Mouse (Mus musculus) CH12F3 (cell line): ENCODE measurements around the gene Nipsnap1.

Source experiments
- in situ Hi-C: fragments of 300-500 bp; cut with MboI; formaldehyde crosslinking; loops from 2 replicates; pipeline ENCODE4 v1.14.3; 2020; ENCODE audit warnings: low sequenced_read_pairs

The Nipsnap1 gene

DNA sequence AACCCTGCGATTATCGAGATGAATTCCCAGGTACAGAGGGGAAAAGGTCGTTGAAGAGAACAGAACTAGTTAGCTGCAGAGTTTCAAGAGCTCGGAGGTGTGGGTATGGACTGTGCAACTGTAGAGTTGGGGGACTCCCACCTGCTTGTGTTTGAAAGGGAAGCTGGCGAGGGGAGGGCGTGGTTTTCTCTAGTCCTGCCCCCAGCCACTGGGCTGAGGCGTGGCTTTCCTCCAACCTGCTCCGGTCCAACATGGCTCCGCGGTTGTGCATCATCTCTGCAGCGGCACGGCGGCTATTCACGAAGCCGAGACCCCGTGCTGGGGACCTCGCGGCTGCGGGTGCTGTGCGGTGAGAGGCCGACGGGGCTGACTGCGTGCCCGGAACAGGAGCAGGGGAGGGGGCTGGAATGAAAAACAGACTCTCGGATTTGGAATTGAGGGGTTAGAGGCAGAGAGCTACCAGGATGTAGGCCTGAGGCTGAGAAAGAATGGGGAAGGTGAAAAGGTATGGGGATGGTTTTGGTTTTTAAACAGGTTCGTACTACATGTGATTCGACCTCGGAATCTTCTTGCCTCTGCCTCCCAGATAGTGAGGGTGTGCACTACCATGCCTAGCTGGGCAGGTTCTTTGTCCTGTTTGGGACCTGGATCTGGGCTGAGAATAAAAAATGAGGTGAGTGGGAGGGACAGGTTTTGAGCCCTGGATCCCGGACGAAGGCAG lies at the start of gene Nipsnap1:
Gene Nipsnap1, plus strand, starts transcription at position 197 of the 721 bp plus-strand sequence.
- in situ Hi-C loops = no loop called here

DNA sequence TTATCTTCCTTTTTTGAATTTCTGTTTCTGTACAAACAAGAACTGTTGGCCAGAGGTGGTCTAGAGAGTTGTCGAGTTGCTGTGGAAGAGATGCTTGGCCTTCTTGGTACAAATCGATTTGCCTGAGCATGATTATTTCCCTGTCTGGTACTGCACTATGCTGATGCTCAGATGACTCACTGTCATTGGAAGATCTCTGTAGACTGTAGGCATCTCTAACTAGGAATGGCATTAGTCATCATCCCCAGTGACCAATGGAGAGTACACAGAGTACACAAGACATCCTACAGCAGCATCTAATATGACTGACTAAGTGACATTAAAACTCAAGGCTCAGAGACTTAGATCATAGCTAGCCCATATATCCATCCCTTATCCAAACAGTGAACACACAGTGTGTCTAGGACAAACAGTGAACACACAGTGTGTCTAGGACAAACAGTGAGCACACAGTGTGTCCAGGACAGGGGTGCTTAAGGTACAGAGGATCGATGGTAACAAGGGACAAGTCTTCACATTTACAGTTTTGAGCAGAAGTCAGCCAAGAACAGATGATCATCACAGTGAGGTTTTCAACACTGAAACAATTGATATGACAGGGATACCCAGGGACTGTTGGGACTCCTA lies 47.5 kb upstream of the Nipsnap1 start:
- in situ Hi-C loops = no loop called here

DNA sequence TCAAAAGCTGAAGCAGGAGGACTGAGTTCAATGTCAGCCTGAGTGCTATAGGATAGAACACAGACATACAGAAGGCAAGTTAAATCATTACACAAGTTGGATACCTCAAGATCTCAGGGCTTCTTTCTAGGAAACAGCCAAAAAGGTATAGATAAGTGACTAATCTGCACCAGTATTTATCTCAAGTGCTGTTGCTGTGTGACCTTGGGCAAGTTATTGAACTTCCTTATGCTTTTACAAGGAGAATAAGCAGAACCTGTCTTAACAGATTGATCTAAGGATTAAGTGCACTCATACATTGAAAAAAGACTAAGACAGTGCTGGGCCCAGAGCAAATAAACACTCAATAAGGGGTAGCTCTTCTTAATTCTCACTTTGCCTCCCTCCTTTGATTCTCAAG lies 46.4 kb upstream of the Nipsnap1 start:
- in situ Hi-C loops = no loop called here

DNA sequence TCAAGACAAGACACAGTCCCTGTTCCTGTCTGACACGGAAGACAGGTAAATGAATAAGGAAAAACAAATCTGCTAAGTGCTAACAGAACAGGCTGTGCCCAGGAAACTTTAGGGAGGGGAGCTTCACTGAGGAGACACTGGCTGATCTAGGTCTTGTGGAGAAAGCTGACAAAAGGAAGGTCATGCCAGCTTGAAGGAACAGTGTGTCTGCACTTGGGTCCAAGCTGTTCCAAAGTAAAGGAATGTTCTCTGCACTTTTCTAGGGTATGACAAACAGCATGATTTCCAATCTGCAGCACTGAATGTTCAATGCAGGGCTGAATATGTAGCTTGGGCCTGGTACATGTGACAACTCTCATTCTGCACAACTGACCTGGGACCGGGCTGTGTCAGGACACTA lies 45.8 kb upstream of the Nipsnap1 start:
- in situ Hi-C loops = no loop called here

DNA sequence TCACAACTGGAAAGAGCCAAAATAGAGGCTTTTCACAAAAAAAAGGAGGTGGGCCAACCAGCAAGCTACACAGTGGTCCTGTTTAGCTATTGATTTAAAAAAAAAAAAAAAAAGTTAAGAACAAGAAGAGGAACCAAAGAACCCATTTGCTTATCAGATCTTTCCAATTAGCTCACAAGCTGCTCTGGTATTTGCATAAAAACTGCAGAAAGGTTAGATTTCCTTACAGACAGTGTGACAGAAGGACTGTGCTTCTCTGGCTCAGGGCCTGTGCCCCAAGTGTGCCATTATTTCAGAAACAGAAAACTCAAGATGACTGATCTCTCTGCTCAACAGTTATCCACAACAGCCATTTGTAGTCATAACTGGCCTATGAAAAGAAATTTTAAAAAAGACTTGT lies 42.7 kb upstream of the Nipsnap1 start:
- in situ Hi-C loops = no loop called here

DNA sequence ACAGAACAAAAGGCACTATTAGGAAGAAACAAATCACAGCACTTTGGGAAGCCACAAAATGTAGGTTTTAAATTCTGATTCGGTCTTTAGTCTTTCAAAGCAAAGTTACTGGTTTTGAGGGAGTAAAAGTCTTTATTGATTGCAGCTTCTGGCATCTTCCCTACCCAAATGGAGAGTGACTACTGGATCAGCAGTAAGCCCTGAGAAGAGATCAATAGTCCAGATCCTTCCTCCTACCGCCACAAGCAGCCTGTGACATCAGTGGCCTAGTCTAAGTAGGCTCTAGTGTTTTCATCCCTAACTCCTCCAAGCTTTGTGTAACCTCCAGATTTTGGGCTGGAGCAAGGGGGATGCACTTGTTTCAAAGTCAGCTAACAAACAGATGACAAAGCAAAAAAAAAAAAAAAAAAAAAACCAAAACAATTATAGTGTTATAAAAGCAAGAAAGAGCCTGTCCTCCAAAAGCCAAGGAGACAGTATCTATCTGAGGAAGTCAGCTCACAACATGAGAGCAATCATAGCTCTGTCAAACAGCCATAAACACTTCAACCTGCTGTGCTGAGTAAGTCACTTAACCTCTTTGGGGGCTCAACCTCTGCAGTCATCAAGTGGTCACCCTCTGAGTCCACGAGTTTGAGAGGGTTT lies 40.3 kb upstream of the Nipsnap1 start:
- in situ Hi-C loops = no loop called here

DNA sequence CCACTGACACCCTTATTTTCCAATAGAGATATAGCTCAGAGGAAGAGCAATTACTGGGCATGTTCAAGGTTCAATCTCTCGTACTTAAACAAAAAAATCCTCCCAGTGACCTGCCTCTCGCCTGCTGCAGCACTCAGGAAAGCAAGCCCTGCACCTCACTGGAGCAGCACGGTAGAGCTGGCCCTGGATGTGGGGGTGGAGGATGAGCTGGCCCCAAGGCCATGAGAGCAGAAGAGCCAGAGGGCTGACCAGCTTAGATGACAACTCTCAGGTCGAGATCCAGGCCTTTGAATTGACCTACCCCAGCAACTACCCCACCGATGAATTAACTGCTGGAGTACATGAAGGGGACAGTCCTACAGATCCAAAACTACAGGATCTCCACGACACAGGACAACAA lies 38.3 kb upstream of the Nipsnap1 start:
- in situ Hi-C loops = no loop called here

DNA sequence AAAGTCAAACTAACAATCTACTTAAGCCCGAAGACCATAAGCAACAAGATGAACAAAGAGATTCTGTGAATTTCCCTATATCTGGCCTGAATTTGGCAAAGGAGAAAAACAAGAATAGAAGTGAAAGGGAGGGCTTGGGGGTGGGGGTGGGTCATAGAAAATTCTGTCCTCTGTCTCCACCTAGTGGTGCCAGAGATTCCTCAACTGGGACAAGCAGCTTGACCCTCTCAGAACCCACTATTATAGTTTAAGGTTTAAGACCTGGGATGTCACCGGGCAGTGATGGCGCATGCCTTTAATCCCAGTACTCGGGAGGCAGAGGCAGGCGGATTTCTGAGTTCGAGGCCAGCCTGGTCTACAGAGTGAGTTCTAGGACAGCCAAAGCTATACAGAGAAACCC lies 37.0 kb upstream of the Nipsnap1 start:
- in situ Hi-C loops = no loop called here

DNA sequence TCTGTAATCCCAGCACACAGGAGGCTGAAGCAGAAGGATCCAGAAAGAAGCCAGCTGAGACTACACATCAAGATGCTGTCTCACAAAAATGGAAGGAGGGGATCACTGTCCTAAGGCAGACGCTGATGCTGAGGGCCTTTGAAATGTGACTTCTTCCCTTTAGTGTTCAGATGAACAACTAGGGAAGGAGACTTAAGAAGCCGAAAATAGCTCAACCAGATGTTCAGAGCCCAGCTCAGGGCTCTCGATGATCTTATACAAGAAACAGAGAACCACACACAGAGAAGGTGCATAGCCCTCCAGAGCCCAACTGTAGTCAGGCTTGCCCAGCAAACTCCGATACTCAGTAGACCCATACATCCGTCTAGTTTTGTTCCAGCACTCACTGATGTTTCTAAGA lies 36.4 kb upstream of the Nipsnap1 start:
- in situ Hi-C loops = no loop called here

DNA sequence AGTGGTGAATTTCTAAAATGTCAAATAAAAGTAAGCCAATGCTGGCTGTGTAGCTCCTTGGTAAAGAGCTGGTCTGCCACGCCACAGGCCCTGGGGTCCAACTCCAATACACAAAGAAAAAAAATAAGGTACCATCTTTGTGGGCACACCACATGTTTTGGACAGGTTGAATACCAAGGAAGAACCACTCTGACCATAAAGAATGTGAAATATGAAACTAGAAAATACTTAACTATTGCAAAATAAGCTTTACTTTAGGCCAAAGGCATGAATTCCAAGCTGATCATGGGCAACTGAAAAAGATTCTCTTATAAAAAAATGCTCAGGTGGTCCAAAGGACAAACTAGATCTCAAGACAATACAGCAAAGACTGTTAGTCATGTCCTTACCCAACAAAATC lies 35.5 kb upstream of the Nipsnap1 start:
- in situ Hi-C loops = no loop called here

DNA sequence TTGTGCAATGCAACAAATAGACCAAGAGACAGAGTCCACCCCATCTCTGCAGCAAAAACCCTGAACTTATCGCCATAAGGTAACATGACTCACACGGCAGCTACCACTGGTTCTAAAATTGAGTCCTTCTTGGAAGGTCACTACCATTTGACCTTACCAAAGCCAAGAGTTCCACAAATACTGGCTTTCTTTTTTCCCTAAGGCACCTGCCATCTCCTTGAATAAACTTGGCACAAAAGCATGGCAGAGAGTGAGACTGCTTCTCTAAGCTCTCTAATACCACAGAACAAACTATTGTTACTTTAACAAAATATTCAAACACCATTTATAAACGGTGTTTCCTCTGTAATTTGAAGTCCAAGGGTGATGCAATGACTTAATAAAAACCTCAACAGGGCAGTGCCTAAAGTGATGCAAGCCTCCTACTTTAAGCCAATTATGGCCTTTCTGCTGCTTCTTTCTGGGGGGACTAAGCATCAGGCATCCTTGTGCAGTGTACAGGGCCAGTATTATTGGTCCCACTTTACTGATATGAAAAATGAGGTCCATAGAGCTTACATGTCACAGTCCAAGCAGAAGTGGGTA lies 32.7 kb upstream of the Nipsnap1 start:
- in situ Hi-C loops = no loop called here

DNA sequence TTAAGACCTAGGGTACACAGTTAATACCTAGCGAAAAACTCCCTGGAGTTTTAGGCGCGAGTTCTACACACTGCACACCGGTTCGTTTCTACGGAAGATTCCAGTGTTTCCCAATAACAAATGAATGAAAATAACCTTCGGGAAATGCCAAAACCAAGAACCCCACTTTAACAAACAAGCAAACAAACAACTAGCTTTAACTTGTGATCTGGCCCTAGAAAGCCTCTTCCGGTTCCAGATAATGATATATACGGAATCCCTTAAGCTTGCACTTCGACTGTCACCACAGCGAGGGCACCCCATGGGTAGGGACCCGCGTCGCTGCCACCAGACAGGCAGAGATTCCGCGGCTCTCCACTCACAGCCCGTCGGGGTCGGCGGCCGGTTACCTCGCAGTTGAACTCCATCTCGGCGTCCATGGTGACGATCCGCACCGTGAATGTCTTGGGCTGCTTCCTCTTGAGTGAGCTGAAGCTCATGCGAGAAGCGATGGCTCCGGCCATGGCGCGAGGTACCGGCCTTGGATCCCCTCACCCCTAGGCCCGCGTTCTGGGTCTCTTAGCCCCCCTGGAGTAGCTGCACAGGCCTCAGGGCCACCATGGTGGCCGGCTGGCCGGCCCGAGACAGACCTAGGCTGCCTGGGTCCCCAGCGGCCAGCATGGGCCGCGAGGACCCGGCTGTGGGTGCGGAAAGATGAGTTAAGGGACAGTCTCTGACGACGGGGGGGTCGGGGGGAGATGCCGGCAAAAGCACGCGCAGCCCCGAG lies 25.1 kb upstream of the Nipsnap1 start:
- in situ Hi-C loops = no loop called here

DNA sequence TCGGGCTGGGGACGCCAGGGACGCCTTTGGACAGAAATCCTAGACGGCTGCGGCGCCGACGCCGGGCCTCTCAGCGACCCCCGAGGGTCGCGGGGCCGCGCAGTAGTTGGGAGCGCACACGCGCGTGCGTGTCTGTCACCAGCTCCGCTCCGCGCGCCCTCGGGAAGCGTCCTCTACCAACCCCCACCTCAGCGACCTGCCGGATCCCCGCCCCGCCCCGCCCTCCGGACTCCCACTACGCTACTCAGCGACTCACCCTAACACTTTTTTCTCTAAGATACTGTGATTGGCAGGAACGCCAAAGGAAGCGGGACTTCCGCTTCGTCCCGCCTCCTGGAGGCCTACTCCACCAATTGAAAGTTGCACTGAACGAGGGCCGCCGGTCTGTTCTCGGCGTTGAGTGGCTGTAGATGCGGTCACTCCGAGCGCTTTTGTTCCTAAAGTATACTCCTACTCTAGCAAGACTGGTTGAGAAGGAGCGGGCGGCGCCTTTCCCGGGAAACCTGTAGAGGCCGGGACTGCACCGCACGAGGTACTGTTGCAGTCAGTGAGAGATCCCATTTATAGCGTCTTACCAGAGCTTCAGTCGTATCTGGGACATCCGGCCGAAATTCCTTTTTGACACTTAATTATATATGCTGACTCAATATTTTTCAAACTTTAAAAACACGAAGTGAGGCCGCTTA lies 24.4 kb upstream of the Nipsnap1 start, which contains the start of gene Nf2:
Gene Nf2, minus strand, starts transcription at position 279 of the 686 bp plus-strand sequence.
- in situ Hi-C loops = no loop called here

DNA sequence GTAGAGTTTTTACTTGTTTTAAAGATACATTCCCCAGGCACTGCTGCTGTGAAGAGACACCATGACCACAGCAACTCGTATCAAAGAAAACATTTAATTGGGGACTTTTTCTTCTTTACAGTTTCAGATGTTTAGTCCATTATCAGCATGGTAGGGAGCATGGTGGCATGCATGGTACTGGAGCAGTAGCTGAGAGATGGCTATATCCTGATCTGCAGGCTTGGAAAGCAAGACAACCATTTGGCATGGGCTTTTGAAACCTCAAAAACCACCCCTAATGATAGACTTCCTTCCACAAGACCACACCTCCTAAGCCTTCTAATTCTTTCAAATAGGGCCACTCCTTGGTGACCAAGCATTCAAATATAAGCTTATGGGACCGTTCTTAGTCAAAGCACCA lies 23.3 kb upstream of the Nipsnap1 start:
- in situ Hi-C loops = no loop called here

DNA sequence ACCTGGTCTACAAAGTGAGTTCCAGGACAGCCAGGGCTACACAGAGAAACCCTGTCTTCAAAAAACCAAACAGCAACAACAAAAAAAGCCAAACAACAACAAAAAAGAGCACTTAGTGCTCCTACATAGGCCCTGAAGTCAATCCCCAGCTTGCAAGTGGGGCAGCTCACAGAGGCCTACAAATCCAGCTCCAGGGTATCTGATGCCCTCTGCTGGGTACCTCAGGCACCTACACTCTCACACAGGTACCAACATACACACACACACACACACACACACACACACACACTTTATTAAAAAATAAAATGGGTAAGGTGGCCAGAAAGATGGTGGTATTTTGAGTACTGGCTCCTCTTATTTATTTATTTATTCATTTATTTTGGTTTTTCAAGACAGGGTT lies 20.7 kb upstream of the Nipsnap1 start:
- in situ Hi-C loops = no loop called here

DNA sequence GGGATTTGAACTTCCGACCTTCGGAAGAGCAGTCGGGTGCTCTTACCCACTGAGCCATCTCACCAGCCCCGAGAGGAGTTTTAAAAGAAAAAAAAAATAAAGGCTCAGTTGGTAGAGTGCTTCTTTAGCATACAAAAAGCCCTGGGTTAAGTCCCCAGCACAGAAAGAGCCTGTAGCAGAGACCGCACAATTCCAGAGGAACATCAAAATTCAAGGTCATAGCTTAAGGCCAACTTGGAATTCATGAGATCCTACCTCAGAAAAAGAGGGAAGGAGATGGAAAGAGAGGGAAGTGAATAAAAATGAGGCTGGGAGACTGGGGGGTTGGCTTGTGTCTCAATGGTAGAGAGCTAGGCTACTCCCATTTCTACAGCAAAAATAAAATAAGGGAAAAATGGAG lies 19.6 kb upstream of the Nipsnap1 start:
- in situ Hi-C loops = no loop called here

DNA sequence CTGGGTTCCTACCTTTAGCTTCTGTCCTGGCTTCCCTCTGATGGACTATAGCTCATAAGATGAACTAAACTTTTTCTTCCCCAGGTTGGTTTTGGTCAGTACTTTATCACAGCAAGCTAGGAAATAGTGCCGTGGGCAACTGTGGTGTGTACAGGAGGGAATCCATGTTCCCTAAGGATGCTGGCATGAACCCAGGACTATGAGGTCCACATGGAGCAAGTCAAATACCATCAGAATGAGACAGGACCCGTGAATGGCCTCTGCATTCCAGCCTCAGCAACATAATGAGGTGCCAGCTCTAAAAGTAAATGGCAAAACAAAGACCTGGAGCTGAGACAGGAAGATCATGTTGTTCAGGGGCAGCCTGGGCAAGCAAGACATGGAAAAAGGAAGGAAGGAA lies 15.3 kb upstream of the Nipsnap1 start:
- in situ Hi-C loops = no loop called here

DNA sequence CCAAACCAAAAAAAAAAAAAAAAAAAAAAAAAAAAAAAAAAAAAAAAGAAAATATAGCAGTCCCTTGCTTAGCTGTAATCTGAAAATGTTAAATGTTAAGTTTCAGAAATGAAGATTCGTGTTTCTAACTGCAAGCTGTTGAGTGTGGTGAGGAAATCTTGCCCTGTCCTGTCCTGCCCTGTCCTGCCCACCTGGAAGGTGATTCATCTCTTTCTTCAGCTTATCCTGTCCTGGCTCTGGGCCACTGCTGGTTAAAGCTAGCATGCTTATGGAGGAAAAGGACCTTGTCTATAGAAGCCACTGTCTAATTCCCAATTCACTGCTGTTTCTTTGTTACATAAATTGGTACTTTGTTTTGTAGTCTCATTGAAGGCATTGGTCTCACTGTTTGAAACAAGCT lies 12.8 kb upstream of the Nipsnap1 start:
- in situ Hi-C loops = no loop called here

DNA sequence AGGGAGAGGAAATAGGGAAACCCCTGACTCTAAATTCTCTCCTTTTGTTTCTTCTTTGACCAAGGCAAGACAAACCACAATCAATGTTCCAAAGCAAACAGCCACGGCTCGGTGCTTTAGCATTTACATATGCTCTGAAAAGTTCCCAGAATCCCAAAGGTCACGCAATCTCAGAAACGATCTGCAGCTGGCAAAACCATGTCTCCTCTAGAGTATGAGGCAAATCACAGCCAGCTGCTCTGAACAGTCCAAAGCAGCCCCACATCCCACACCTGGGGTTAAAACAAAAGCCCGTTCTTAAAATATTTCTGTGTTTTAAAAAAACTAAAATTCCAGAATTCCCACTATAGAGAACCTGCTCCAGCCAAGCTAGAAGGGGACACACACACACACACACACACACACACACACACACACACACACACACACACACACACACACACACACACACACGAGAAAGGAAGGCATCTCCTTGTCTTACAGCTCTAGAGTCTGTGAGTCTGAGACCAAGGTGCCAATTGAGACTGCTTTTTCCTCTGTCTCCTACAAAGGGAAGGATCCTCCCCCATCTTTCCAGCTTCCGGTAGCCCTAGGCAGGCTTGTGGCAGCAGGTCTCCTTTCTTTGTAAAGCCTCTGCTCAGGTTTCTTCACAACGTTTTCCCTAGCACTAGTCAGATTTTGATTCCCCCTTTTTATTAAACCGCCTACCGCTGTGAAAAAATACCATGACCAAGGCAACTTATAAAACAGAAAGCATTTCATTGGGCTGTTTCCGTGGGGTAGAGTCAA lies 11.7 kb upstream of the Nipsnap1 start:
- in situ Hi-C loops = no loop called here

DNA sequence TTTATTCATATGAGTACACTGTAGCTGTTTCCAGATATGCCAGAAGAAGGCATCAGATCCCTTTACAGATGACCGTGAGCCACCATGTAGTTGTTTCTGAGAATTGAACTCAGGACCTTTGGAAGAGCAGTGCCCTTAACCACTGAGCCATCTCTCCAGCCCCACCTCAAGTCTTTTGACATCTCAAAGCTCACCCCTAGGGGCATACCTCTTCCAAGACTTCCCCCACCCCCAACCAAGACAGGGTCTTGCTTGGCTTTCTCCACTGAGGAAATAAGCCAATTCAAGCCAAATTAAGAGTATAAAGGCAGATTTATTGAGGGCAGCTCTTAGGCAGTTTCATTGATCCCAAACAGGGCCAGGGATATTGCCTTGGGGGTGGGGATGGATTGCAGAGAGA lies 11.0 kb upstream of the Nipsnap1 start:
- in situ Hi-C loops = no loop called here
